Mouse (Mus musculus): ENCODE measurements around the gene Olfr1250. TPM values are rescaled to one million over a fixed set of nuclear protein-coding genes. Genes with fewer than 3 reads are reported as not detected.
"Not testable (repeated sequence)": the region's sequence is repeated elsewhere in the genome, so short reads cannot be mapped to it uniquely, and the experiment has no call there.

Gene Olfr1250
- polyA plus RNA-seq (2017; shearing (Covaris generic)) = not detected

DNA sequence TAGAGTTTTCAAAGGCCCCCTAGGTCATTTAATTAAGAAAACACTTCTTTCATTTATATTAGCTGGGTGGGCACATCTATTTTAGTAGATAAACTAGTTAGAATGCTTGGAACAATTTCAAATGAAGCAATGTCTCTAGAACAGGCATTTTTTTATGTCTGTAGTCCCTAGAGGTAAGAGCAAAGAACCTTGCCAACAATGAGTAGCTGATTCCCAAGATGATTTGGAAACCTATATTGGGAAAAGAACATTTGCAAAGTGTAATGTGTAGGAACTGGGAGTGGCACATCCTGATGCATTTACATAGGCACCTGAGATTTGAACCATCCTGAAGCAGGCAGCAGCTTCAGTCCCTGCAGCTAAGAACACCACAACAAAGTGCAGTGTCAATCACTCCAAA is at the start of gene Olfr1250:
Olfr1250 (minus strand) TSS at position 101 of the 400 bp plus-strand sequence.
- ATAC-seq = no peak

DNA sequence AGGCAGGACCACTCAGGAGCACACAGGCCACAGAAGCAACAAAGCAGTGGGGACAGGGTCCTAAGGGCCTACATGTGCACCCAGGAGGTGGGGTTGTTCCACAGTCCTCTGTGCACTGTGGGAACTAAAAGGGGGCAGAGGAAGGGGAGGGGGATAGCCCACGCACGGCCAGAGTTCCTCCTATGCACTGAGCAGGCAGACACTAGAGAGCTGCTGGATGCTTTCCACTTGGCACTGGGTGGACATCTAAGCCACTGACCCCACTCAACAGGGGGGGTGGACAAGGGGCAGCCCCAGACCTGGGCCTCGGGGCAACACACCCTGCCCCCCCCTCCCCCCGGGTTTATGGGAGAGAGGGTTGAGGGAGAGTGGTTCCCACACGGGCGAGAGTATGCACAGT is 30.7 kb upstream of the Olfr1250 start:
- no peak for ATAC-seq

DNA sequence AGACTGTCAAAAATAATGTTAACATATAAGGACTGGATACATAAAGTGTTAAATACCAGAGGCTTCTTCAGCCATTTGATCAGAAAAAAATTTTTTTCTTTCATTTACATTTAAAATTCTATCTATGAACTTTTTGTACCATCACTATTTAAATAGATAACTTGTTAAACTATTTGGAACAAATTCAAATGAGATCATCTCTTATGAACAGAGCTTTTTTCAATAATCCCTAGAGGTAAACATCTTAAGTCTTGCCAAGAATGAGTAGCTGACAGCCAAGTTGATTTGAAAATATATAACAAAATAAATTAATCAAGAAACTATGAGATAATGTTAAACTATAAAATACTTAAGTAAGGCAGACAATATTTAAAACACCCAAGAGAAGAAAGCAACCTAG is 10.6 kb upstream of the Olfr1250 start, which contains the start of gene Olfr1251:
Olfr1251 (minus strand) TSS at position 101 of the 400 bp plus-strand sequence.
- no peak for ATAC-seq

DNA sequence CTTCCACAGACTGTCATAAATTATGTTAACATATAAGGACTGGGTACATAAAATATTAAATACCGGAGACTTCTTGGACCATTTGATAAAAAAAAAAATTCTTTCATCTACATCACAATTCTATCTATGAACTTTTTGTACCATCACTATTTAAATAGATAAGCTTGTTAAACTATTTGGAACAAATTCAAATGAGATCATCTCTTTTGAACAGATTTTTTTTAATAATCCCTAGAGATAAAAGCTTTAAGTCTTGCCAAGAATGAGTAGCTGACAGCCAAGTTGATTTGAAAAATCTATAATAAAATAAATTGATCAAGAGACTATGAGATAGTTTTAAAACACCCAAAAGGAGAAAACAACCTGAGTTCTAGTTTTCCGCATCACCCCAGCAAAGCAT is 26.4 kb downstream of the Olfr1250 start, which contains the start of gene Olfr1249:
Olfr1249 (minus strand) TSS at position 101 of the 400 bp plus-strand sequence.
- no peak for ATAC-seq

DNA sequence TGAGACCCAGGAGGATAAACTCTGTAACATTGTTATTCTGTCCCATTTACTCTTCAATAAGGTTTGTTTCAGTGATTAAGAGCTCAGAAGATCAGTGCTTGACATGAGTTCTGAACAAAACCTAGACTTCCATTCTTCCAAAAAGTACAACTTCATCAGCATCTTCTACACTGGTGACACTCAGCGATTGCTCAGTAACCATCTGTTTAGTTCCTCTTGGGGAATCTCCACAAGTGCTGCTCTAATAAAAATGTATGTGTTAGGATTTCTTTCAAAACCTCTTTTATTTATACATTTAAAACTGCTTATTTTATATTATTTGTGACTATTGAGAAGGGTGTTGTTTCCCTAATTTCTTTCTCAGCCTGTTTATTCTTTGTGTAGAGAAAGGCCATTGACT is 43.1 kb downstream of the Olfr1250 start, which contains the start of gene Olfr1248:
Olfr1248 (minus strand) TSS at position 101 of the 400 bp plus-strand sequence.
- ATAC-seq = not testable (repeated sequence)

DNA sequence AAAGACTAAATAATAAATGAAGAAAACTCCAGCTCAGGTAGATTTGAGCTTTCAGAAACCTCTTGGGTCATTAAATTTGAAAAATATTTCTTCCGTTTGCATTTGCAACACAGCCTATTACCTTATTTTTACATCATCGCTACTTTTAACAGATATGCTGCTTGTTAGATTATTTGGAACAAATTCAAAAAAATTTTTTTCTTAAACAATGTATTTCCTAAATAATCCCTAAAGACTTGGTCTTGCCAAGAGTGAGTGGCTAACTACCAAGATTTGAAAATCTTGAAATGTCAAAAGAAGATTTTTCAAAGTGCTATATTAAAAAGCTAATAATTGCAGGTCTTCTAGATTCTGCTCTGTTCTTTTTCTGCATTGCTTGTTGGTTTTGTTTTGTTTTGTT is 47.2 kb downstream of the Olfr1250 start, which contains the start of gene Olfr1247:
Olfr1247 (minus strand) TSS at position 101 of the 400 bp plus-strand sequence.
- ATAC-seq = no peak

Other genes with a start within 250 kb of the Olfr1250 start
- gene Olfr1239, start 241.1 kb downstream of the Olfr1250 start, polyA plus RNA-seq (2017; shearing (Covaris generic)) = not detected
- not detected for gene Olfr1240, start 218.5 kb downstream of the Olfr1250 start, polyA plus RNA-seq (2017; shearing (Covaris generic))
- gene Olfr1241, start 174.3 kb downstream of the Olfr1250 start, polyA plus RNA-seq (2017; shearing (Covaris generic)) = not detected
- gene Olfr1242, start 163.1 kb downstream of the Olfr1250 start, polyA plus RNA-seq (2017; shearing (Covaris generic)) = not detected
- not detected for gene Olfr1243, start 130.0 kb downstream of the Olfr1250 start, polyA plus RNA-seq (2017; shearing (Covaris generic))
- gene Olfr1245, start 83.0 kb downstream of the Olfr1250 start, polyA plus RNA-seq (2017; shearing (Covaris generic)) = not detected
- not detected for gene Olfr1246, start 68.3 kb downstream of the Olfr1250 start, polyA plus RNA-seq (2017; shearing (Covaris generic))
- gene Olfr1247, start 47.3 kb downstream of the Olfr1250 start, polyA plus RNA-seq (2017; shearing (Covaris generic)) = under 1 TPM in 1 of 3 experiments, not detected in 2; 0.07 TPM
- gene Olfr1248, start 43.2 kb downstream of the Olfr1250 start, polyA plus RNA-seq (2017; shearing (Covaris generic)) = not detected
- not detected for gene Olfr1249, start 26.5 kb downstream of the Olfr1250 start, polyA plus RNA-seq (2017; shearing (Covaris generic))
- not detected for gene Olfr1251, start 10.5 kb upstream of the Olfr1250 start, polyA plus RNA-seq (2017; shearing (Covaris generic))
- not detected for gene Olfr1252, start 63.5 kb upstream of the Olfr1250 start, polyA plus RNA-seq (2017; shearing (Covaris generic))
- not detected for gene Olfr1253, start 95.6 kb upstream of the Olfr1250 start, polyA plus RNA-seq (2017; shearing (Covaris generic))
- gene Olfr1254, start 132.2 kb upstream of the Olfr1250 start, polyA plus RNA-seq (2017; shearing (Covaris generic)) = not detected
- not detected for gene Olfr1255, start 150.6 kb upstream of the Olfr1250 start, polyA plus RNA-seq (2017; shearing (Covaris generic))
- not detected for gene Olfr1256, start 180.1 kb upstream of the Olfr1250 start, polyA plus RNA-seq (2017; shearing (Covaris generic))
- gene Olfr48, start 186.7 kb upstream of the Olfr1250 start, polyA plus RNA-seq (2017; shearing (Covaris generic)) = not detected
- not detected for gene Olfr1257, start 217.0 kb upstream of the Olfr1250 start, polyA plus RNA-seq (2017; shearing (Covaris generic))

Data from inflammation-experienced regulatory T-cells, adult 6 months (primary cell).